Mouse (Mus musculus) urinary bladder, adult 2 months (tissue): ENCODE data around the gene Asb8. TPM values are rescaled to one million over a fixed set of nuclear protein-coding genes. Genes with fewer than 3 reads are reported as not detected.

Source experiments
- DNase-seq: peaks from one replicate; pipeline ENCODE4 v3.0.0; 2022; ENCODE audit warnings: low spot score
- polyA plus RNA-seq: library from polyadenylated mRNA; depleted of rRNA; stranded (reverse); fragments of >200 nt; gene quantifications from 2 replicates; pipeline ENCODE4 v1.2.3, GENCODE M21; 2012

Asb8 gene
- polyA plus RNA-seq, 1 experiment, result 59.9 TPM

DNA sequence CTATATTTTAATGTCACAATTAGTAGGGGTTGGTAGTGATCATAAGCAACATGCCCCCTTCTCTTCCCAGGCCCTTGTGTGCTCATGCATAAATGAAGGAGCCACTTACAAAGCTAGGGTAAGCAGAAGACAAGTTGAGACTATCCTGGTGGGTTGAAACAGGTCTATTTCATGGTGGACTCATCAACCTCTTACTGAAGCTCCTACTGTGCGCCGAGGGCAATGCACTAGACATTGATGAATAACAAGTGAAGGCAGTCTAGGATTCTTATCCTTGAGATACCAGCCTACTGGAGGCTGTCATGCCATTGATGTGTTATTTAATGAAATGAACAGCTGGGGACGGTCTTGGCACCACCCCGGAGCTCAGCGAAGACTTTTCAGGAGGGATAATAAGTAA lies 10.2 kb downstream of the Asb8 start:
- DNase-seq, result no peak

DNA sequence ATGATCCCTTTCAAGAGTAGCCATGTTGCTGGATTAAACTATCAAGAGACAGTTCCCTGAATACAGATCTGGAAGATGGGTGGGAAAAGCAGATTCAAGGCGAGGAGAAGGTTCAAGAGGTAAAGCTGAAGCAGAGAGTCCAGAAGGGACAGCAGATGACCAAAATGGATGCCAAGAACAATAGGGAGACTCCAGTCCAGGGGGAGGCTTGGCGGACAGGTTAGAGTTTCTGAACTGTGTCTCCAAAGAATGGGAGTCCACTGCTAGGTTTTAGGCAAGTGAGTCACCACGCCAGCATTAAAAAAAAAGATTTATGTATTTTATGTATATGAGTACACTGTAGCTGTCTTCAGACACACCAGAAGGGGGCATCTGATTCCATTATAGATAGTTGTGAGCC lies 10.8 kb downstream of the Asb8 start:
- no peak for DNase-seq

DNA sequence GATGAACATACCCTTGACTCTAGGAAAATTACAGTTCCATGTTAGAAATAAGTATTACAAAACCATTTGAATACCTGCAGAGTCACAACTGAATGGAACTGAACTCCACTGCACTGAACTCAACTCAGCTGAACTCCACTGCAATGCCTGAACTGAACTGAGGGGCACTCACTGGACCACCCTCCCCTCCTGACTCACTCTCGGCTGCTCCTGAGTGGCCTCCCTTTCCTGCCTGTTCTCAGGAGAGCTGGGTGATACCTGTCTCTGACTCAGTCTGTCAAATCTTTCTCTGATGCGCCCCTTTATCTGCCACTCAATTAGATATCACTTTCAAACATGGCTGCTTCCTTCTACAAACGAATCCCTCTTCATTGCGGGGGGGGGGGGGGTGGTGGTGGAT lies 11.3 kb downstream of the Asb8 start:
- DNase-seq, result no peak

DNA sequence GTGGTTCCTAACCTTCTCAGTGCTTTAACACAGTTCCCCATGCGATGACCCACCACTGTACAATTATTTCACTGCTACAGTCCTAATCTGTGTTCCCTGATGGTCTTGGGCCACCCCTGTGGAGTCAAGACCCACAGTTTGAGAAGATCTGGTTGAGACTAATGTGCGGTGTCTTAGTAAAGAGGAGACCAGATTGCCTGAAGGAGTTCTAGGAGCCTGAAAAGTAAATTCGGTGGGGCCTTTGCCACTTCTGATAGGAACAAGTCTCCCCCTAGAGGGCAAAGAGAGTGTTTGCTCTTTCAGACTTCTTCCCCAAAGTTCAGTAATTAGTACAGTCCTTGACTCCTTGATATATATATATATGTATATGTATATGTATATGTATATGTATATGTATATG lies 11.8 kb downstream of the Asb8 start:
- no peak for DNase-seq

DNA sequence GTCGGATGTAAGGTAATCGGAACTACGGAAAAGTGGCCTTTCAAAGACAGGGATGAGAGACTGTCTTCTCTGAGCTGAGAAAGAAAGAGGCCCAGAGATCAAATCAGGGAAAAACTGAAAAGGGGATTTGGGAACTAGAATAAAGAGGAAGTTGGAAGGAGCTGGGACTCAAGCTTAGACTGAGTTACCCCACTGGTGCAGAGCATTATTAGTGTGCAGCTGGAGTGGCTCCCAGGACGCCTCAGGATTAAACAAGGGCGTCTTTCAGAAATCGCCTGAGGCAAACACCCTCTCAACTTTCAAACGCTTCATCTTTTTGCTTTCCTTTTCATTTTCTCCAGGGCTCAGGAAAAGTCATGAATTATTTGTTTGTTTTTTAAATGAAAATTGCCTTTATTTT lies 12.5 kb downstream of the Asb8 start:
- DNase-seq, result no peak

DNA sequence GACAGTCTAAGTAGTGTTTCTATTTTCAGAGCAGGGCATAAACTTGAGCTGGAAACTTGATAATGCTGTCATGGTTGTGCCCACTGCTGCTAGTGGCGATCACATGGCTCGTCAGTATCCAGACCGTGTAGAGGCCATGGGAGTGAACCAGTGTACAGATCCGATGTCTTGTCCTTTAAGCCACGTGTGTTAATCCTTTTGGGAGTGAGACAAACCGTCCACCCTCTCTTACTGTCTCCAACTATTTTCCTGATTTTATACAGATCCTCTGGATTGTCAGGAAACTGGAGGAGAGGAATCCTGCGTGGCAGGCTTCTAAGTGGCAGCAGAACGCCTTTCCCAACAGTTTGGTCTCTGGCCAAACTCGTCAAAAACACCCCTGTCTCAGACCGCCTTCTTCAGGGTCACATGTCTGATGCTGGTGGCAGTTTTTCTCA lies 16.2 kb downstream of the Asb8 start:
- no peak for DNase-seq

DNA sequence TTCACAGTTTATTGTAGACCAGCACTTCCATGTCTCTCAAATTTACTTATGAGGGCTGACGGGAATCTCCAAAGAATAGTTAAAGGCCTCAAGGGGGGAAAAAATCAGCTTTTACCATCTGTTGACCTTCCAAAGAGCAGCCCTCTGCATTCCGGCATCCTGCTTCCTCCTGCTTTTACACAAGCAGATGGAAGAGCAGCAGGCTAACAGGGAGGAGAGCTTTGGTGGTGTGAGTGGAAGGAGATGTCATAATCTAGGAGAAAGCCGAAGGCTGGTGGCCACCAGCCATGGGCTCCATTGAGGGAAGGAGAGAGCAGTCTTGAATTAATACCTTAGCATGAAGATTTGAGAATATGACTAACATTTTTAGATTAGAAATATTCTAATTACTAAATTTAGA lies 17.1 kb downstream of the Asb8 start:
- no peak for DNase-seq

DNA sequence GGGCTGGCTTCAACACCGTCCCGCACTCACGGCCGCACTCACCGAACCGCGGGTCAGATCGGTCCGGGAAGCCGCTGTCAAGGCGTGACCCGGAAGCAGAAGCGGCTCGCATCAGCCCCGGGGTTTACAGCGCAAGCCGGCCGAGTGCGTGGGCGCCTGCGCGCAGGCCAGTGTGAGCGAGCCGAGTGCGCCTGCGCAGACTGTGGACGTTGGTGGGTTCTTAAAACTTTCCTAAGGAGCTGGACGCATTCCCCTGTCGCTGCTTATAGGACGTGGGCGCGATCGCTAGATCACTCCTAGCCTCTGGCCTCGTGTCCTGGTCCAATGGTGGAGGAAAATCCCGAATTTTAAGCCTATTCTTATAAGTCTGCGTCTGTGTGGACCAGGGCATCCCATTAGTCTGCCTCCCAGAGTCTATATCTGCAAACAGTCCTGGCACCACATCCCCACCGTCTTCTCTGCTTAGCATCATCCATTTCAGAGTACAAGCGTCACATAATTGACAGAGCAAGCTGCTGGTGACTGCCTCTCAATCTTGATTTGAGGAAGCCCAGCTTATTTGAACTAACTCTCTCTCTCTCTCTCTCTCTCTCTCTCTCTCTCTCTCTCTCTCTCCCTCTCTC lies 19.8 kb downstream of the Asb8 start:
- peak; percentile 80 for DNase-seq

DNA sequence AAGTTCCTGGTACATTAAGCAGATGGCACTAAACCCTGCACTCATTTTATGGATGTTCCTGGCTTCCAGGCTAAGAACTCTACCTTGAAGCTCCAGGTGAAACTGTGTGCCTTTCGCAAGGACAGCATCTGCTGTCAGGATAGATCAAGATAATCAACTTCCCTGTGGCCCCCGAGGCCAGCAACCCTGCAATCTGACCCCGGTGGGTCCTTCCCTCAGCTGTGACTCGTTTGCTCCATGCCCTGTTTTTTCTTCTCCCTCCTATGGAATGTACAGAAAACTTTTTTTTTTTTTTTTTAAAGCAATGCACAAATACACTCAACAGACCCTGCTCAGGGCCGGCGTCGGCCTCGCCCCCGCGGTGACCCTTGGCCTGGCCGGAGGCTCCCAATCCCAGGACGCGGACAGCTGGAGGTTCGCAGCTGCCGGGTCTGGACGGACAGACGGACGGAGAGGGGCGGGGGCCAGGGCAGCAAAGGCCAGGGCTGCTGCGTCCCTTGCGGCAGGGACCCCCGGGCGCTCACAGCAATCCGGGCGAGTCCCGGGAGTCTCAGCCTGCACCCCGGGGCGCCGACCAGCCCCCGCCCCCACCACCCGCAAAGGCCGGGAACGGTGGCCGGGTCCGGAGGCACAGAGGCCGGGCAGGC lies 20.4 kb downstream of the Asb8 start:
- DNase-seq, result no peak

DNA sequence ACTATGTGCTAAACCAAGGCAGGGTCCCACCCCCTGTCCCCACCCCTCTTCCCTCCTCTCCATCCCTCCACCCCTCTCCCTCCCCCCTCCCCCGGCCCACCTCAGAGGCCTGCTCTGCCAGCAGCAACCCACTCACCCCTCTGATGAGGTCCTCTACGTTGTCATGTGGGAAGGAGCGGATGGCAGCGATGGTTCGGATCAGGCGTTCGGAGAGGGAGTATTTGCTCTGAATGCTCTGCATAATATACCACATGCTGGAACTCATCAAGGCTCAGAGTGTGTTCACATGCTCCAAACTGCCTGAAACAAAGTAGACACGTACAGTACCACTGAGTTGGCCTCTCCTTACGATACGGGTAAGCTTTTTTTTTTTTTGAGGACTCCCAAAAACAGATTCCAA lies 22.9 kb downstream of the Asb8 start:
- DNase-seq, result no peak

DNA sequence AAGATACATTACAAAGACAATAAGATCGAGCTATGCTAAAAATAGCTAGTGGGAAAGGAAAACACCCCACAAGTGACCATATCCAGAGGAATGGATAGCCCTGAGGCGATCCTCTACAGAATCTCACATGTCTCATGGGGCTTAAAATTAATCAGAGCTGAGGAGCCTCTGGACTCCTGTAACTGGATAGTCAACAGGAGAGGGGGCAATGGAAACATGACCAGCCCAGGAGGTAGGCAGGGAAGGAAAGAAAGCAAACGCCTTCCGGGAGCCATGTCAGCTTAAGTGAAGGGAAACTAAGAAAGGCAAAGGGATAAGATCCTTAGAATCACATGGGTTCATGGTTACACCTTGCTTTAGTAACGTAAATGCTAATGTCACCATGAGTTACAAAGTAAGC lies 24.6 kb downstream of the Asb8 start:
- DNase-seq, result no peak

DNA sequence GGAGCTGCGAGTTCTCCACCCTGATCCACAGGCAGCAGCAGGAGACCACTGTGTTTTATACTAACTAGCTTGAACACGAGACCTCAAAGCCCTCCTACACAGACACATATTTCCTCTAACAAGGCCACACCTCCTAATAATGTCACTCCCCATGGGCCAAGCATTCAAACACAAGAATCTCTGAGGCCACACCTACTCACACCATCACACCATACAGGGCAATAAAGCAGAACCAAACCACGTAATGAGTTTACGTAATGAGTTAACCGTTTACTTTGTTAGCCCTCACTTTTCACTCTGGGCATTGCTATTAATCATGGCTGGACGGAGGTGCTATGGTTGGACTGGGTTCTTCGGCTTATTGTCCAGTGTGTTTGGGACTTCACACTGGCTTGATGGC lies 25.7 kb downstream of the Asb8 start:
- DNase-seq, result no peak

DNA sequence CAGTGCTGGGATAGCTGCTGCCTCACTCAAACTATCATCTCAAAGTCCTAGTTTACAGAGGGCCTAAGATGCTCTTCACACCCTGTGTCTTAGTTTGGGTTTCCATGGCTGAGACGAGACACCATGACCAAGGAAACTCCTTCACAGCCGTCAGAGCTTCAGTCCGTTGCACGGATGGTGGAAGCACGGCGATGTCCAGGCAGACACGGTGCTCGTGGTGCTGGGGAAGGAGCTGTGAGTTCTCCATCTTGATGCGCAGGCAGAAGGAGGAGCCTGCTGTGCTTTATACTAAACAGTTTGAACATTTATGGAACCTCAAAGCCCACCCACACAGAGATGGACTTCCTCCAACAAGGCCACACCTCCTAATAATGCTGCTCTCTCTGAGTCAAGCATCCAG lies 28.6 kb downstream of the Asb8 start:
- no peak for DNase-seq

DNA sequence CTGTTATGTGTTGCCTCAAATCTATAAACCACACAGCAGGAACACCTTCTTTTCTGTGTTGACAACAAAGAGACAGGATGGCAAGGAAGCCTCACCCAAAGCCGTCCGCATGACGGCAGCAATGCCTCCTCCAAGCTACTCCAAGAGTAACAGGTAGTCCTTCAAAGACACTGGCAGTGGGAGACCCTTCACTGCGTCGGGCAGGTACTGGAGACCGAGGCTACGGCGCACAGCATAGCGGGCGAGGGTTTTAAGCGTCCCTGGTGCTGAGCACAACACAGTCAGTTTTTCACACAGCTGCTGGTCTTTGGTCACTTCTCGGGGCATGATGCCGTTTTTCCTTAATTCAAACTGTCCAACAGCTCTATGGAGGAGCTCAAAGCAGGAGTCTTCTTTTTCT lies 29.8 kb downstream of the Asb8 start:
- DNase-seq, result no peak

DNA sequence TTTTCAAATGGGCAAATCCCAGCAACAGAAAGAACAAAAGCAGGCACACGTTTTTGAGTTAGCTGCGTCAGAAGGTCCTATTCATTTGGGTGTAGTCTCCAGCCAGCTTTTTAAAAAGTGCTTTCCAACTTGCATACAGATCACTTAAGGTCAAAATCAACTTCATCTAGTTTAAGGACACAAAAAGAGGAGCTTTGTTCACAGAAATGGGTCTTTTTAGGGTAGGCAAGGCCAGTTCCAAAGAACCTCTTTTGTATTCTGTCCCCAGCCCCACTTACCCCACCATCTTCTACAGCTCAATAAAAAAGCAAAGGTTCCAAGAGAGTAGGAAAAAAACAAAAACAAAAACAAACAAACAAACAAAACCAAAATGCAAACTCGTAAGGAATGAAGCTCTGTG lies 30.8 kb downstream of the Asb8 start:
- DNase-seq, result no peak

DNA sequence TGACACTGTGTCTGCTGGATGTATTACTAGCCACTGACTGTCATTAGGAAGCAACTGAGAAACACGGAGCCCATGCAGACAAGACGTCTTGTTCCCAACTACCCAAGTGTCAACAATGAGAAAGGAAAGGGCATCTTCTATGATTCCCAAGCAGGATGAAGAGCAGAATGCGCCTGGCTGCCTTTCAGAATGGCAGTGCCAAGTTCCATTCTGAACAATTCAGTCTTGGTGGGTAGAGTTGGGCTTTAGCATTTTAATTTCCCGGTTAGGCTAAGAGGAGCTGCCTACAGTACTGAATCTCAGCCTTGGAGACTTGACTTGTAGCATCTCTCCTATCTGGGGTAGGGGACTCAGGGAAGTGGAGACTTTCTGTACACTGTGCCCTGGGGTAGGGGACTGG lies 31.4 kb downstream of the Asb8 start:
- DNase-seq, result no peak

DNA sequence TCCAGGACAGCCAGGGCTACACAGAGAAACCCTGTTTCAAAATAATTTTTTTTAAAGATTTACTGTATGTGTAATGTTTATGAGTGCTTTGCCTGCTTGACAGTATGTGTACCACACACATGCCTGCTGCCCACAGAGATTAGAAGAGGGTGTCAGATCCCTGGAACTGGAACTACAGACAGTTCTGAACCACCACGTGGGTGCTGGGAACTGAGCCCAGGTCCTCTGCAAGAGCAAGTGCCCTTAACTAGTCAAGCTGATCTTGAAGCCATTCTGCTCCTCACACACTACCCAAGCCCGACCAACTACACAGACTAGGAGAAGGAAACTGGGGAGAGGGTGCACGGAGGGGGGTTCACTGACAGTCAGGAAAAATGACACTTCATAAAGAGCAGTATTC lies 32.0 kb downstream of the Asb8 start:
- no peak for DNase-seq

DNA sequence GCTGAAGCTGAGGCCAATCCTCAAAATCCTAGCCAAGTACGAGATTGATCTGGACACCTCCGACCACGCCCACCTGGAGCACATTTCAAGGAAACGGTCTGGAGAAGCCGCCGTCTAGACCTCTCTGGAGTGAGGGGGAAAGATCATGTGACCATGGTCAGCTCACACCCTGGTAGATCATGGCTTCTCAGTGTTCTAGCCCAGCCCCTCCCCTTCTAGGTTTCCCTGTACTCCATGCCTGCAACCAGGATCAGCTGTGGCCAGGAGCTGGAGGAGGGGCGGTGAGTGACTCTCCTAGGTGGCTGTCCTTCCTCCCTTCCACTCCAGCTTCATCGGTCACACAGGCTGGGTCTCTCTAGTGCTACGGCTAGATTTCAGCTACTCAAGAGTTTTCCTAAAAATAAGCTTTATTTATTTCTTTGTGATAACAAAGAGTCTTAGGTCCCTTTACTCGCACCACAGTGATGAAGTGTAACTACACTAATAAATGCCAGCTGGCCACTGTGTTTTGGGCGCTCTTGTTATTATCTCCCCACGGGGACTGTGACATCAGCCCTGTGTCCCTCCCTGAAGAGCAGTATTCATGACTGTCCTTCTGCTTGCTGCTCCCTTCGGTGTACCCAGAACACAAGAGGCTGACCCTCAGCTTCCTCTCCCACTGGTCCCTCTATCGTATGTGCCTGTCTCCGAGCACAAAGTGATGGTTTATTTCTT lies 33.3 kb downstream of the Asb8 start:
- DNase-seq, result no peak

DNA sequence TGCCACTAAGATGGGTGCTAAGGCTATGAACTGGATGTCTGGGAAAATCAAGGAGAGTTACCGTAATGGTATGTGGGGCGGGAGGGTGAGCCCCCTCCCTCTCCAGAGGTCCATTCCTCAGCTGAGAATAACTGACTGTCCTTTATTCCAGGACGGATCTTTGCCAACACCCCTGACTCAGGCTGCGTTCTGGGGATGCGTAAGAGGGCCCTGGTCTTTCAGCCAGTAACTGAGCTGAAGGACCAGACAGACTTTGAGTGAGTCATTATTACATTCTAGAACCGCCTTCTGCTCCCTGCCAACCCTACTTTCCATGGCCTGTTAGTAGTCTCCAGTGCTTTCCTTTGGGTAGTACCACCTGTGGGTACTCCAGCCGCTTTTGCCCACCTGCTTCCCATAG lies 34.0 kb downstream of the Asb8 start:
- DNase-seq, result no peak

DNA sequence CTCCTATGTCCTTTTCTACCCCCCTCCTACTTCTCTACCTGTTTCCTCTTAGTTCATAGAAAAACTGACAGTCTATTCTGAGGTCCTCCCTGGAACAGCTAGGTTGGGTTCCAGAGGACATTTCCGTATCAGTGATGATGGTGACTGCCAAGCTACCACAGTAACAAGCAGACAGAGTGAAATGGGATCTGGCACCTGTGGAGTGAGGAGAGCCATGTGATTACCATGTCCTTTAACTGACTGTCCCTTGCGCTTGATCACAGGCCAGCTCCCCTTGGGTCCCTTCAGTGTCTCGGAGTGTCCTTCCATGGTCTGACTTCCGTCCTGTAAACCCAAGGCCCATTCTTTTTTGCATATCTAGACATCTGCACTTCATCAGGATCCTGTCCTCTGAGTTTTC lies 34.4 kb downstream of the Asb8 start:
- no peak for DNase-seq

DNA sequence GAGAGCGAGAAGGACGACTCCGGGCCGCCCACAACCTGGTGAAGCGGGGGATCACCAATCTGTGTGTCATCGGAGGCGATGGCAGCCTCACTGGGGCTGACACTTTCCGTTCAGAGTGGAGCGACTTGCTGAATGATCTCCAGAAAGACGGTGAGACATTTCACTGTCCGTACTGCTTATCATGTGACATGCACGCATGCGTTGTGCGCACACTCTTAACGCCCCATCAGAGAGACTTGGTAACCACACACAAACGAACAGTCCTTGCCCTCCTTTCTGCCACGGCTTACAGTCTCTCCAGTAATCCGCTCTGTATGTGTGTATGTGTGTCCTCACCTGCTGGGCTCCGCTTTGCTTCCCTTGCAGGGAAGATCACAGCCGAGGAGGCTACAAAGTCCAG lies 44.6 kb downstream of the Asb8 start:
- DNase-seq, result no peak

DNA sequence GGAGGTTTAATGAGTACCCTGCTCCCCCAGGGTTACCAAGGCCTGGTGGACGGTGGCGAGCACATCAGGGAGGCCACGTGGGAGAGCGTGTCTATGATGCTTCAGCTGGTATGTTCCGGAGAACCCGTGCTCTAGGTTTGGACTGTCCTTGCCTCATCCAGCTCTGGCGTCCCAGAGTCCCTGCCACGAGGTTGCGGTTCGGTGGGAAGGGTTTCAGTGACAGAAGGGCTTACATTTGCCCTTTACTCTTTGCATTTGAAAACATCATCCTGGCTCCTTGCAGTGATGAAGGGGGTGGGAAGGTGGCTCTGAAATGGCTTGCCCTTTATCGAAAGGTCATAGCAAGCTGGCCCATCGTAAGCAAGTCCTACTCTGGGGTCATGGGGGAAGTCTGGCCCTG lies 46.1 kb downstream of the Asb8 start:
- DNase-seq, result no peak

DNA sequence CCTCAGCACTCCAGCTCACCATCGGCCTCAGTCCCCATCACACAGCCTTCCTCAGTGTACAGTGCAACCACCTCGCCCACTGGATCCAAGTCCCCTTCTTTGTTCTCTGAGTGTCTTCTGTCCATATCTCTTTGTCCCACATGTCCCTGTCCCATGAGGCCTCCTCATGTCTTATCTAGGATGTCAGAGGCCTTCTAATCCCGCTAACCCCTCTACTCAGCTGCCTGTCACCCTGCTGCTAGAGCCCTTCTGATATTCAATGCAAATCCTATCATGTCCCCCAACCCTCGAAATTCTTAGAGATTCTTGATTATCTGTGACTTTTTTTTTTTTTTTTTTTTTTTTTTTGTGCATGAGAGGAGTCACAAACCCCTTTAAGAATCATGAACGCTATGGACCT lies 49.1 kb downstream of the Asb8 start:
- DNase-seq, result no peak

DNA sequence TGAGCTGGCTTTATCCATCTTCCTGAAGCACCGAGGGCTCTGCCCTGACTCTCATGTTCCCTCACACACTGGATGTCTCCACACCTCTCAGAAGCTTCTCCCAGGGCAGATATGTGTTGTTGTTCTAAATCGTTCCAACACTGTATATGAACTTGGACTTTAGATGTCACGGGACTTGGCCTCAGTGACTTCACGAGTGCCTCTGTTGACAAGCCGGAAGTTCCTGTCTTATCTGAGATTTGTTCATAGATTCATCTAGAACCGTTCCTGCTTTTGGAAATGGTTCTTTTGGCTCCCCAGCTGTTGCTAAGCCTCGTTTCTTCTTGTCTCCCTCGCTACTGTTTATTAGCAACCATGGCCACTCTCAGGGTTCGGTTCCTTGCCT lies 49.7 kb downstream of the Asb8 start:
- DNase-seq, result no peak
